Mouse (Mus musculus): ENCODE measurements around the gene Gm49403. TPM values are rescaled to one million over a fixed set of nuclear protein-coding genes. Genes with fewer than 3 reads are reported as not detected.

Gene Gm49403
- total and polyA plus RNA-seq, 2 experiments from 2014 or later: not detected

- Histone ChIP-seq H3K9ac (peak overlapping the region; percentile 97), H3K4me1 (ENCODE audit: insufficient read depth) (peaks cover 5% of the 10 kb centered on the region), H3K27me3 (ENCODE audit: insufficient read depth, low read length) (no peaks in the 10 kb centered on the region), H3K36me3 (ENCODE audit: insufficient read depth) (peaks cover 22% of the 10 kb centered on the region), H3K27ac (ENCODE audit: low read depth, low read length) (peak overlapping the region; percentile 29; the same call in 1 of the 2 replicates), H3K4me2 (ENCODE audit: low read depth) (peak overlapping the region; percentile 84), H3K4me3 (ENCODE audit: low read depth, low read length) (peak overlapping the region; percentile 72), H3K9me3 (ENCODE audit: low read length) (no peaks in the 10 kb centered on the region)
- TF ChIP-seq CTCF (IDR thresholded peaks at IDR 0.05; ENCODE audit: low read depth): no peak
- DNase-seq (no peak), ATAC-seq (no peak)
- 91% methylated on average over 7 of the region's 7 CpGs for WGBS
Measured at GRCm38 (mm10) chr19:8841012-8841411, 42.7 kb upstream of the Gm49403 start.

GRCm38 (mm10) chr19:8842961-8843360 lies 40.8 kb upstream of the Gm49403 start:
- H3K4me2 ChIP-seq (ENCODE audit: low read depth): no peak overlapping the region
- no peak overlapping the region for H3K9ac ChIP-seq

GRCm38 (mm10) chr19:8844371-8845129 lies 39.2 kb upstream of the Gm49403 start:
- ATAC-seq: no peak
- H3K27me3 ChIP-seq (ENCODE audit: insufficient read depth, low read length): no peaks in the 10 kb centered on the region
- peak; percentile 86 for DNase-seq
- H3K36me3 ChIP-seq (ENCODE audit: insufficient read depth): peaks cover 54% of the 10 kb centered on the region
- no peak overlapping the region for H3K4me3 ChIP-seq (ENCODE audit: low read depth, low read length)
- peaks cover 5% of the 10 kb centered on the region for H3K4me1 ChIP-seq (ENCODE audit: insufficient read depth)
- 62% methylated on average over 5 of the region's 5 CpGs for WGBS
- no peak overlapping the region for H3K4me2 ChIP-seq (ENCODE audit: low read depth)
- peak; percentile 80 for TF ChIP-seq CTCF (IDR thresholded peaks at IDR 0.05; ENCODE audit: low read depth)
- H3K9me3 ChIP-seq (ENCODE audit: low read length): no peaks in the 10 kb centered on the region
- H3K27ac ChIP-seq (ENCODE audit: low read depth, low read length): no peak overlapping the region
- H3K9ac ChIP-seq: no peak overlapping the region

More at GRCm38 (mm10) chr19:8842961-8843360, 40.8 kb upstream of the Gm49403 start:
- TF ChIP-seq CTCF (IDR thresholded peaks at IDR 0.05; ENCODE audit: low read depth): no peak
- Histone ChIP-seq H3K36me3 (ENCODE audit: insufficient read depth) (peaks cover 42% of the 10 kb centered on the region), H3K27me3 (ENCODE audit: insufficient read depth, low read length) (no peaks in the 10 kb centered on the region), H3K9me3 (ENCODE audit: low read length) (no peaks in the 10 kb centered on the region), H3K4me1 (ENCODE audit: insufficient read depth) (peaks cover 5% of the 10 kb centered on the region), H3K27ac (ENCODE audit: low read depth, low read length) (no peak overlapping the region), H3K4me3 (ENCODE audit: low read depth, low read length) (no peak overlapping the region)
- WGBS: 89% methylated on average over 6 of the region's 6 CpGs
- no peak for ATAC-seq
- DNase-seq: no peak

GRCm38 (mm10) chr19:8848356-8848755 lies 35.4 kb upstream of the Gm49403 start:
- Histone ChIP-seq H3K4me2 (ENCODE audit: low read depth) (no peak overlapping the region), H3K9me3 (ENCODE audit: low read length) (no peaks in the 10 kb centered on the region), H3K27me3 (ENCODE audit: insufficient read depth, low read length) (no peaks in the 10 kb centered on the region), H3K9ac (no peak overlapping the region), H3K27ac (ENCODE audit: low read depth, low read length) (no peak overlapping the region), H3K36me3 (ENCODE audit: insufficient read depth) (peaks cover 37% of the 10 kb centered on the region), H3K4me1 (ENCODE audit: insufficient read depth) (no peaks in the 10 kb centered on the region), H3K4me3 (ENCODE audit: low read depth, low read length) (no peak overlapping the region)
- DNase-seq (no peak), ATAC-seq (no peak)
- no peak for TF ChIP-seq CTCF (IDR thresholded peaks at IDR 0.05; ENCODE audit: low read depth)
- 87% methylated on average over 5 of the region's 5 CpGs for WGBS

GRCm38 (mm10) chr19:8850402-8850901 lies 33.3 kb upstream of the Gm49403 start, which contains the start of gene Lrrn4cl:
Lrrn4cl (plus strand) TSS chr19:8850768.
- no peak for TF ChIP-seq CTCF (IDR thresholded peaks at IDR 0.05; ENCODE audit: low read depth)
- 38% methylated on average over 7 of the region's 7 CpGs for WGBS
- no peaks in the 10 kb centered on the region for H3K4me1 ChIP-seq (ENCODE audit: insufficient read depth)
- no peak within 1 kb of the TSS for H3K4me2 ChIP-seq (ENCODE audit: low read depth)
- no peak within 1 kb of the TSS for H3K9ac ChIP-seq
- H3K27me3 ChIP-seq (ENCODE audit: insufficient read depth, low read length): no peaks in the 10 kb centered on the region
- ATAC-seq (peak; percentile 45), DNase-seq (no peak)
- H3K4me3 ChIP-seq (ENCODE audit: low read depth, low read length): no peak within 1 kb of the TSS
- peaks cover 37% of the 10 kb centered on the region for H3K36me3 ChIP-seq (ENCODE audit: insufficient read depth)
- no peak within 1 kb of the TSS for H3K27ac ChIP-seq (ENCODE audit: low read depth, low read length)
- H3K9me3 ChIP-seq (ENCODE audit: low read length): no peaks in the 10 kb centered on the region

- H3K36me3 ChIP-seq (ENCODE audit: insufficient read depth): peaks cover 25% of the 10 kb centered on the region
- no peaks in the 10 kb centered on the region for H3K9me3 ChIP-seq (ENCODE audit: low read length)
- H3K27me3 ChIP-seq (ENCODE audit: insufficient read depth, low read length): no peaks in the 10 kb centered on the region
- no peak overlapping the region for H3K4me3 ChIP-seq (ENCODE audit: low read depth, low read length)
- no peak for DNase-seq
- no peaks in the 10 kb centered on the region for H3K4me1 ChIP-seq (ENCODE audit: insufficient read depth)
- no peak for TF ChIP-seq CTCF (IDR thresholded peaks at IDR 0.05; ENCODE audit: low read depth)
- H3K27ac ChIP-seq (ENCODE audit: low read depth, low read length): no peak overlapping the region
- 54% methylated on average over 7 of the region's 7 CpGs for WGBS
- no peak for ATAC-seq
- H3K4me2 ChIP-seq (ENCODE audit: low read depth): no peak overlapping the region
- no peak overlapping the region for H3K9ac ChIP-seq
Measured at GRCm38 (mm10) chr19:8851639-8852038, 32.1 kb upstream of the Gm49403 start.

- 64% methylated on average over 10 of the region's 10 CpGs for WGBS
- no peak overlapping the region for H3K4me2 ChIP-seq (ENCODE audit: low read depth)
- TF ChIP-seq CTCF (IDR thresholded peaks at IDR 0.05; ENCODE audit: low read depth): no peak
- DNase-seq (no peak), ATAC-seq (no peak)
- peaks cover 18% of the 10 kb centered on the region for H3K36me3 ChIP-seq (ENCODE audit: insufficient read depth)
- H3K27ac ChIP-seq (ENCODE audit: low read depth, low read length): no peak overlapping the region
- no peak overlapping the region for H3K4me3 ChIP-seq (ENCODE audit: low read depth, low read length)
- H3K4me1 ChIP-seq (ENCODE audit: insufficient read depth): no peaks in the 10 kb centered on the region
- no peaks in the 10 kb centered on the region for H3K9me3 ChIP-seq (ENCODE audit: low read length)
- H3K27me3 ChIP-seq (ENCODE audit: insufficient read depth, low read length): no peaks in the 10 kb centered on the region
- no peak overlapping the region for H3K9ac ChIP-seq
Measured at GRCm38 (mm10) chr19:8852236-8852928, 31.3 kb upstream of the Gm49403 start.

All from forebrain, postnatal 0 days (tissue).